Mouse (Mus musculus): ENCODE data around the gene Nectin2. TPM values are rescaled to one million over a fixed set of nuclear protein-coding genes. Genes with fewer than 3 reads are reported as not detected.
A peak's percentile ranks its signal among the peaks of the same experiment; 100 is the strongest.
"Not testable (repeated sequence)": the region's sequence is repeated elsewhere in the genome, so short reads cannot be mapped to it uniquely, and the experiment has no call there.

The Nectin2 gene
- polyA plus RNA-seq (2015; fragmentation: Nextera tagmentation; extraction: Ambion mirVana): 57.7 and 59.7 TPM in 2 replicates

DNA sequence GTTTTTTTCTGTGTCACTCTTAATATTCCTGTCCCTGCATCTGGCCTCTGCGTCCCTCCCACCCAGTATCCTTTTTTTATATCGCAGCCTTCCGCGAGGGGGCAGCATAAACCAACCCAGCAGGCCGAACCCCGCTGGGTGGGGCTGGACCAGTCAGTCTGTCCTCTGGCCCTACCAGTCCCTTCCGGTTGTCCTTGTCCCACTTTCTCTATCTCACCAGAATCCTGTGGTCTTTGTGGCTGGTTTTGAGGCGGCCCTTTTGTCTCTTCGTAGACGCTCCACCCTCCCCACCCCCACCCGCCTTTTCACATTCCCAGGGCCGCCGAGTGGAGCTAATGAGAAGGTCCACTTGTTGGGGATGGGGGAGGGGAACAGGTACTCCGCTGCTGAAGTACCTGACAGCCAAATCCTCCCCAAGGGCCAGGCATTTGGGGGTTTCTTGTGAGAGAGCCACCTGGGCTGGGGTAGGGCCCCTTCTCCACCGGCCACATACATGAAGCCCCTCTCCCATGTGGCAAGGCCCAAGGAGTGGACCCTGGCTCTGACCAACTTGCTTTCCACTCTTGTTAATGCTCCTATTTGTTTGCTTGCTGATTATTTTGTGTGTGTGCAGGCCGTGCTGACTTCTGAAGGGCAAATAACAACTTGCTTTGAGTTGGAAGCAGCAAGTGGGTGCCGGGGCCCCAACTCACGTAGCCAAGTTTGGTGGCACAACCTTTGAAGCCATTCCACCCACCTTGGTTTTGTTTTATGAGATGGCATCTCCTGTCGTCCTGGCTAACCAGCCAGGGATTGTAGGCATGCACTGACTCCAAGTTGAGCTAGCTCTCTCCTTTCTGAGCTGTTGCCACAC lies at the start of gene Nectin2:
Gene Nectin2 (minus strand): TSS at position 267 of the 853 bp plus-strand sequence.
- H3K9ac ChIP-seq (ENCODE audit: low read depth, low read length): peak within 1 kb of the TSS; percentile 97
- H3K36me3 ChIP-seq (ENCODE audit: control insufficient read depth, insufficient read depth, low read length): no peaks in the 10 kb centered on the region
- 16% methylated on average over 19 of the region's 19 CpGs for WGBS
- H3K27ac ChIP-seq (ENCODE audit: low read depth, low read length): peak within 1 kb of the TSS; percentile 87
- no peaks in the 10 kb centered on the region for H3K9me3 ChIP-seq (ENCODE audit: control insufficient read depth, low read length)
- H3K4me2 ChIP-seq (ENCODE audit: low read length): peak within 1 kb of the TSS; percentile 83
- ATAC-seq: peak; percentile 54
- H3K27me3 ChIP-seq (replicated peaks; ENCODE audit: control insufficient read depth, insufficient read depth, low read length): no peaks in the 10 kb centered on the region
- peak within 1 kb of the TSS; percentile 88 for H3K4me3 ChIP-seq (ENCODE audit: low read length)
- H3K4me1 ChIP-seq (ENCODE audit: control insufficient read depth, insufficient read depth, low read depth, low read length): peaks cover 26% of the 10 kb centered on the region

GRCm38 (mm10) chr7:19796697-19797588 lies 46.7 kb upstream of the Nectin2 start, which contains the start of gene Cblc:
Gene Cblc, minus strand, starts transcription at chr7:19796809.
- Histone ChIP-seq H3K4me3 (ENCODE audit: low read length) (no peak within 1 kb of the TSS), H3K4me2 (ENCODE audit: low read length) (no peak within 1 kb of the TSS), H3K4me1 (ENCODE audit: control insufficient read depth, insufficient read depth, low read depth, low read length) (no peaks in the 10 kb centered on the region), H3K9me3 (ENCODE audit: control insufficient read depth, low read length) (no peaks in the 10 kb centered on the region), H3K27me3 (replicated peaks; ENCODE audit: control insufficient read depth, insufficient read depth, low read length) (peaks cover 23% of the 10 kb centered on the region), H3K9ac (ENCODE audit: low read depth, low read length) (peak within 1 kb of the TSS; percentile 13; the same call in 1 of the 2 replicates), H3K27ac (ENCODE audit: low read depth, low read length) (no peak within 1 kb of the TSS), H3K36me3 (ENCODE audit: control insufficient read depth, insufficient read depth, low read length) (no peaks in the 10 kb centered on the region)
- 2% methylated on average over 32 of the region's 32 CpGs for WGBS
- ATAC-seq: peak; percentile 24; the same call in 1 of the 2 replicates

GRCm38 (mm10) chr7:19796254-19796653 lies 46.0 kb upstream of the Nectin2 start:
- 7% methylated on average over 18 of the region's 18 CpGs for WGBS
- H3K4me2 ChIP-seq (ENCODE audit: low read length): no peak overlapping the region

GRCm38 (mm10) chr7:19795236-19795635 lies 45.0 kb upstream of the Nectin2 start:
- H3K36me3 ChIP-seq (ENCODE audit: control insufficient read depth, insufficient read depth, low read length): no peaks in the 10 kb centered on the region
- no peaks in the 10 kb centered on the region for H3K9me3 ChIP-seq (ENCODE audit: control insufficient read depth, low read length)
- WGBS: 62% methylated on average over 2 of the region's 2 CpGs
- no peak overlapping the region for H3K9ac ChIP-seq (ENCODE audit: low read depth, low read length)
- H3K4me1 ChIP-seq (ENCODE audit: control insufficient read depth, insufficient read depth, low read depth, low read length): no peaks in the 10 kb centered on the region
- ATAC-seq: no peak
- no peak overlapping the region for H3K27ac ChIP-seq (ENCODE audit: low read depth, low read length)
- H3K27me3 ChIP-seq (replicated peaks; ENCODE audit: control insufficient read depth, insufficient read depth, low read length): peaks cover 29% of the 10 kb centered on the region
- H3K4me3 ChIP-seq (ENCODE audit: low read length): no peak overlapping the region
- no peak overlapping the region for H3K4me2 ChIP-seq (ENCODE audit: low read length)

More at GRCm38 (mm10) chr7:19796254-19796653, 46.0 kb upstream of the Nectin2 start:
- Histone ChIP-seq H3K36me3 (ENCODE audit: control insufficient read depth, insufficient read depth, low read length) (no peaks in the 10 kb centered on the region), H3K9ac (ENCODE audit: low read depth, low read length) (peak overlapping the region; percentile 13; the same call in 1 of the 2 replicates), H3K4me1 (ENCODE audit: control insufficient read depth, insufficient read depth, low read depth, low read length) (no peaks in the 10 kb centered on the region), H3K9me3 (ENCODE audit: control insufficient read depth, low read length) (no peaks in the 10 kb centered on the region), H3K27me3 (replicated peaks; ENCODE audit: control insufficient read depth, insufficient read depth, low read length) (peaks cover 23% of the 10 kb centered on the region), H3K4me3 (ENCODE audit: low read length) (no peak overlapping the region), H3K27ac (ENCODE audit: low read depth, low read length) (no peak overlapping the region)
- ATAC-seq: no peak

DNA sequence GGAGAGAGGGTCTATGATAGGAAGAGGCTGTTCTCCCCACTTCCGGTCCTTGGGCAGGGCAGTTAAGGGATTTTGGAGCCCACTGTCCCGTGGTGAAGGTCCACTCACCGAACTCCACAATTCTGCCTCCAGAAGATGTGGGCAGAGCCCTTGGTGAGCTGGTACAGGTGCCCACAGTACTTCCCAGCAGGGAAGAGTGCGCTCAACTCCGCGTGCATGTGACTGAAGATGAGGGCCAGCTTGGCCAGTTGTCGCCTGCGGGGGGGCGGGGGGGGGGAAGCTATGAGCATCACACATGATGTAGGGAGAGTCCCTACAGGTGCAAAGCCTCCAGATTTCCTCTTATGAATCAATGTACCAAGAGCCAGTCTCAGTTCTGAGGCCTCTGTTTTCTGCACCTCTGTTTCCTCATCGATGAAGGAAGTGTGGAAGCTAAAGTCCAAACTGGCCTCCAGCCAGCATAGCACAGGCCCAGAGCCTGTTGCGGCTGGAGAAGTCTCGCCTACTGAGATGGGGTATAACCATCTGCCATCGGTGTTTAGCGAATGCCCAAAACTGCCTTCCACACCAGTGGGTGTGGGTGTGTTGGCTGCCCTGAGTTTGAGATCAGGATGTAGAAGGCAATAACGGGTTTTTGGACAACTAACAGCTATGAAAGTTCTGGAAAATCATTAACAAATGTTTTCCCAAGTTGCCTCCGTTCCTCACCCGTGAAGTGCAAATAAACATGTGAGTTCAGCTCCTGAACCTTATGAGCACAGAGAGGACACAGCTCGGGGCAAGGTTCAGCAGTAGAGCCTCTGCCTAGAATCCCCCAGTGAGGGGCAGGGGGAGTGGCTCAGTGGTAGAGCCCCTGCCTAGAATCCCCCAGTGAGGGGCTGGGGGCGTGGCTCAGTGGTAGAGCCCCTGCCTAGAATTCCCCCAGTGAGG lies 42.7 kb upstream of the Nectin2 start:
- Histone ChIP-seq H3K4me3 (ENCODE audit: low read length) (no peak overlapping the region), H3K4me2 (ENCODE audit: low read length) (no peak overlapping the region), H3K9ac (ENCODE audit: low read depth, low read length) (no peak overlapping the region), H3K4me1 (ENCODE audit: control insufficient read depth, insufficient read depth, low read depth, low read length) (peaks cover 3% of the 10 kb centered on the region), H3K9me3 (ENCODE audit: control insufficient read depth, low read length) (no peaks in the 10 kb centered on the region), H3K27ac (ENCODE audit: low read depth, low read length) (no peak overlapping the region), H3K27me3 (replicated peaks; ENCODE audit: control insufficient read depth, insufficient read depth, low read length) (peaks cover 28% of the 10 kb centered on the region), H3K36me3 (ENCODE audit: control insufficient read depth, insufficient read depth, low read length) (no peaks in the 10 kb centered on the region)
- ATAC-seq: no peak
- WGBS: 87% methylated on average over 19 of the region's 19 CpGs

GRCm38 (mm10) chr7:19791504-19791903 lies 41.2 kb upstream of the Nectin2 start:
- WGBS: 88% methylated on average over 2 of the region's 2 CpGs
- not testable (repeated sequence) for H3K36me3 ChIP-seq (ENCODE audit: control insufficient read depth, insufficient read depth, low read length); H3K9me3 ChIP-seq (ENCODE audit: control insufficient read depth, low read length); H3K4me3 ChIP-seq (ENCODE audit: low read length); H3K27ac ChIP-seq (ENCODE audit: low read depth, low read length); H3K4me1 ChIP-seq (ENCODE audit: control insufficient read depth, insufficient read depth, low read depth, low read length); H3K9ac ChIP-seq (ENCODE audit: low read depth, low read length); H3K4me2 ChIP-seq (ENCODE audit: low read length); ATAC-seq
- peaks cover 16% of the 10 kb centered on the region for H3K27me3 ChIP-seq (replicated peaks; ENCODE audit: control insufficient read depth, insufficient read depth, low read length)

DNA sequence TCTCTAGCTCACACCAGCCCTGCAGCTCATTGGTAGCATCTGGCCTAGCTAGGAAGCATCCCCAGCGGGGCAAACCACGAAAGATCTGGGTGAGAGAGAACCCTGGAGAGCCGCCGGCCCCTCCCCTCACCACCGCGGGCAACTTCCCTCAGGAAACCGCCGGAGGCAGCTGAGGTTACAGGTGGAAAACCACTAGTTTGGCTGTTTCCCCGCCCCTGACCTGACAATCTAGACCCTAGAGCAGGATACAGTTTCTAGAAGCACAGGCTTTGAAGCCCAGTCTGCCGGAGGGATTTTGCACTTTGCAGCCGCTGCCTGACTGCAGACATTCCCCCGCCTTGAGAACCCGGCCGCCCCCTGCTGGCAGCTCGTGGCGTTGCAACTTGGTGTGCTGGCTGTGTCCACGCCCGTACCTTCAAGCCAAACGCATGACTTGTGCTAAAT lies 39.6 kb upstream of the Nectin2 start:
- H3K4me3 ChIP-seq (ENCODE audit: low read length): peak overlapping the region; percentile 44
- peak overlapping the region; percentile 62 for H3K9ac ChIP-seq (ENCODE audit: low read depth, low read length)
- peak overlapping the region; percentile 49; the same call in 1 of the 2 replicates for H3K27ac ChIP-seq (ENCODE audit: low read depth, low read length)
- no peaks in the 10 kb centered on the region for H3K9me3 ChIP-seq (ENCODE audit: control insufficient read depth, low read length)
- peaks cover 6% of the 10 kb centered on the region; the same call in 1 of the 2 replicates for H3K27me3 ChIP-seq (replicated peaks; ENCODE audit: control insufficient read depth, insufficient read depth, low read length)
- peaks cover 3% of the 10 kb centered on the region for H3K4me1 ChIP-seq (ENCODE audit: control insufficient read depth, insufficient read depth, low read depth, low read length)
- ATAC-seq: peak; percentile 66
- peak overlapping the region; percentile 82 for H3K4me2 ChIP-seq (ENCODE audit: low read length)
- WGBS: 1% methylated on average over 19 of the region's 19 CpGs
- no peaks in the 10 kb centered on the region for H3K36me3 ChIP-seq (ENCODE audit: control insufficient read depth, insufficient read depth, low read length)

GRCm38 (mm10) chr7:19785874-19786458 lies 35.7 kb upstream of the Nectin2 start:
- peaks cover 3% of the 10 kb centered on the region for H3K4me1 ChIP-seq (ENCODE audit: control insufficient read depth, insufficient read depth, low read depth, low read length)
- H3K9me3 ChIP-seq (ENCODE audit: control insufficient read depth, low read length): no peaks in the 10 kb centered on the region
- H3K27me3 ChIP-seq (replicated peaks; ENCODE audit: control insufficient read depth, insufficient read depth, low read length): peaks cover 4% of the 10 kb centered on the region; the same call in 1 of the 2 replicates
- H3K27ac ChIP-seq (ENCODE audit: low read depth, low read length): no peak overlapping the region
- H3K36me3 ChIP-seq (ENCODE audit: control insufficient read depth, insufficient read depth, low read length): no peaks in the 10 kb centered on the region
- H3K9ac ChIP-seq (ENCODE audit: low read depth, low read length): no peak overlapping the region
- no peak overlapping the region for H3K4me2 ChIP-seq (ENCODE audit: low read length)
- WGBS: 44% methylated on average over 12 of the region's 12 CpGs
- ATAC-seq: no peak
- H3K4me3 ChIP-seq (ENCODE audit: low read length): no peak overlapping the region

Measured in hindbrain, embryonic 16.5 days (tissue).